Mouse (Mus musculus) left cerebral cortex, postnatal 25 days (tissue): ENCODE data around the gene Ppm1f. TPM values are rescaled to one million over a fixed set of nuclear protein-coding genes. Genes with fewer than 3 reads are reported as not detected.

Experiments used
- DNase-seq, 2 experiments: peaks; one replicate each; pipeline ENCODE4 v3.0.0; 2022; ENCODE audit warnings: low spot score in 2 of 2, mixed read lengths in 1 of 2
- intact Hi-C: fragments of 180-260 bp; cut with DNase I; formaldehyde crosslinking; loops from one replicate; pipeline ENCODE4 v1.15.1; 2025
- total RNA-seq, 2 experiments: library from RNA; stranded (reverse); gene quantifications; 2 replicates each; pipeline ENCODE4 v1.2.3; 2021

The Ppm1f gene
- total RNA-seq, 2 experiments from 2014 or later: 44.8 to 50.9 TPM

GRCm38 (mm10) chr16:16902329-16902728 lies 6.1 kb downstream of the Ppm1f start:
- intact Hi-C loops: no loop called here

GRCm38 (mm10) chr16:16903188-16903587 lies 6.9 kb downstream of the Ppm1f start:
- DNase-seq: no peak
- intact Hi-C loops: no loop called here

More at GRCm38 (mm10) chr16:16902329-16902728, 6.1 kb downstream of the Ppm1f start:
- no peak for DNase-seq

GRCm38 (mm10) chr16:16907799-16908198 lies 11.5 kb downstream of the Ppm1f start:
- intact Hi-C loops: no loop called here
- DNase-seq: no peak

- intact Hi-C loops: loop anchor here (2.0 to 5.0 kb wide), 3 partner anchors 15 to 120 kb away; partner anchors contain the start of gene Ppm1f
- peak; percentile 67 to 75 for DNase-seq
These were observed 15.7 kb downstream of the Ppm1f start for GRCm38 (mm10) chr16:16911641-16912597.

GRCm38 (mm10) chr16:16913440-16913839 lies 17.2 kb downstream of the Ppm1f start:
- peak in 1 of 2 experiments; percentile 79 for DNase-seq
- intact Hi-C loops: loop anchor here (5.0 kb wide), 1 partner anchor 119 kb away; no protein-coding TSS in a partner anchor

- intact Hi-C loops: no loop called here
- DNase-seq: peak; percentile 34 to 84
These were observed 22.3 kb downstream of the Ppm1f start for GRCm38 (mm10) chr16:16918441-16919117.

GRCm38 (mm10) chr16:16921021-16921435 lies 24.8 kb downstream of the Ppm1f start:
- intact Hi-C loops: no loop called here
- peak; percentile 41 to 49 for DNase-seq

- intact Hi-C loops: no loop called here
These were observed 28.2 kb downstream of the Ppm1f start for GRCm38 (mm10) chr16:16924481-16924880.

GRCm38 (mm10) chr16:16926536-16926935 lies 30.3 kb downstream of the Ppm1f start:
- intact Hi-C loops: no loop called here
- peak; percentile 68 to 82 for DNase-seq

More at GRCm38 (mm10) chr16:16924481-16924880, 28.2 kb downstream of the Ppm1f start:
- no peak for DNase-seq

- intact Hi-C loops: loop anchor here (1.0 kb wide), 1 partner anchor 101 kb away; no protein-coding TSS in a partner anchor
- DNase-seq: peak in 1 of 2 experiments; percentile 78
These were observed 32.6 kb downstream of the Ppm1f start for GRCm38 (mm10) chr16:16928908-16929307.

- intact Hi-C loops: loop anchor here (1.0 to 5.0 kb wide), 3 partner anchors 53 to 142 kb away; partner anchors contain the start of gene Mapk1
- no peak for DNase-seq
These were observed 34.1 kb downstream of the Ppm1f start for GRCm38 (mm10) chr16:16930326-16930725.

GRCm38 (mm10) chr16:16930810-16931296 lies 34.6 kb downstream of the Ppm1f start:
- intact Hi-C loops: loop anchor here (1.0 to 5.0 kb wide), 3 partner anchors 52 to 141 kb away; partner anchors contain the start of gene Mapk1
- DNase-seq: peak; percentile 84 to 99

- DNase-seq: no peak
- intact Hi-C loops: no loop called here
These were observed 43.3 kb downstream of the Ppm1f start for GRCm38 (mm10) chr16:16939543-16939942.

GRCm38 (mm10) chr16:16941078-16941477 lies 44.8 kb downstream of the Ppm1f start:
- no peak for DNase-seq
- intact Hi-C loops: no loop called here

- DNase-seq: no peak
- intact Hi-C loops: no loop called here
These were observed 62.3 kb downstream of the Ppm1f start for GRCm38 (mm10) chr16:16958575-16958974.

- DNase-seq: peak in 1 of 2 experiments; percentile 53
- intact Hi-C loops: no loop called here
These were observed 63.6 kb downstream of the Ppm1f start for GRCm38 (mm10) chr16:16959907-16960306.

- DNase-seq: no peak
- intact Hi-C loops: no loop called here
These were observed 68.9 kb downstream of the Ppm1f start for GRCm38 (mm10) chr16:16965149-16965548.

- intact Hi-C loops: no loop called here
- no peak for DNase-seq
These were observed 70.0 kb downstream of the Ppm1f start for GRCm38 (mm10) chr16:16966290-16966689.
